In genomic region chr17:8847558-8847957, GRCm38 (mm10) we compare ENCODE assay signal across 8 mouse cellular contexts.
A peak's percentile ranks its signal among the peaks of the same experiment; 100 is the strongest.
DNase-seq lines count a peak whose midpoint lies in the region; ATAC-seq and TF ChIP-seq lines count a peak whose summit lies in the region.
"Had no signal": no experiment of that assay in that cellular context is flagged by ENCODE, and none has a peak within 500 bp of the region (broad histone marks: within the 10 kb centered on the region; RNA-seq: fewer than 3 reads in every experiment).

No protein-coding gene starts in this region.

- peaks cover 8% of the 10 kb centered on the region for H3K4me1 ChIP-seq in hindbrain, embryonic 15.5 days (replicated peaks)
- H3K4me1 ChIP-seq in hindbrain, embryonic 13.5 days (replicated peaks) = peaks cover 22% of the 10 kb centered on the region
- H3K4me1 ChIP-seq in liver, embryonic 11.5 days (replicated peaks; ENCODE audit: control insufficient read depth, insufficient read depth, low read length) = no peaks in the 10 kb centered on the region

- H3K27ac ChIP-seq in hindbrain, embryonic 15.5 days (replicated peaks) = no peak overlapping the region
- H3K27ac ChIP-seq in hindbrain, embryonic 13.5 days = no peak overlapping the region
- no peak overlapping the region for H3K27ac ChIP-seq in liver, embryonic 11.5 days (ENCODE audit: low read depth, low read length)
- H3K27ac ChIP-seq: embryonic facial prominence, embryonic 13.5 days had no signal

- peak; percentile 75 for DNase-seq in brain, embryonic 14.5 days (ENCODE audit: low read depth)
- peak; percentile 46 to 81 for DNase-seq in frontal cortex, adult 2 months (ENCODE audit: extremely low spot score in 1 of 2, low spot score in 1 of 2)
- DNase-seq in left cerebral cortex, postnatal 25 days (ENCODE audit: low spot score in 2 of 2) = peak; percentile 73 to 79
- DNase-seq in liver, embryonic 11.5 days (ENCODE audit: low spot score) = no peak
- DNase-seq in urinary bladder, postnatal 4 days (ENCODE audit: low spot score in 2 of 2) = no peak

- no peaks in the 10 kb centered on the region for H3K9me3 ChIP-seq in hindbrain, embryonic 15.5 days
- no peaks in the 10 kb centered on the region for H3K9me3 ChIP-seq in hindbrain, embryonic 13.5 days
- no peaks in the 10 kb centered on the region for H3K9me3 ChIP-seq in liver, embryonic 11.5 days (ENCODE audit: control insufficient read depth, low read length)
- H3K9me3 ChIP-seq: embryonic facial prominence, embryonic 13.5 days had no signal

- TF ChIP-seq CTCF in brain, embryonic 14.5 days (IDR thresholded peaks at IDR 0.05; ENCODE audit: borderline replicate concordance, extremely low read depth, insufficient read depth, insufficient read length) = no peak

- no peak for TF ChIP-seq POLR2A in brain, embryonic 14.5 days (IDR thresholded peaks at IDR 0.05; ENCODE audit: borderline replicate concordance, extremely low read depth, insufficient read depth, insufficient read length, poor library complexity, severe bottlenecking)

- H3K27me3 ChIP-seq in hindbrain, embryonic 15.5 days = no peaks in the 10 kb centered on the region
- no peaks in the 10 kb centered on the region for H3K27me3 ChIP-seq in hindbrain, embryonic 13.5 days
- H3K27me3 ChIP-seq in liver, embryonic 11.5 days (replicated peaks; ENCODE audit: control insufficient read depth, insufficient read depth, low read length) = no peaks in the 10 kb centered on the region
- H3K27me3 ChIP-seq: embryonic facial prominence, embryonic 13.5 days had no signal

- no peaks in the 10 kb centered on the region for H3K36me3 ChIP-seq in hindbrain, embryonic 15.5 days
- H3K36me3 ChIP-seq in hindbrain, embryonic 13.5 days = no peaks in the 10 kb centered on the region
- no peaks in the 10 kb centered on the region for H3K36me3 ChIP-seq in liver, embryonic 11.5 days (ENCODE audit: control insufficient read depth, insufficient read depth, low read length)
- H3K36me3 ChIP-seq: embryonic facial prominence, embryonic 13.5 days had no signal

- H3K4me2 ChIP-seq in hindbrain, embryonic 15.5 days = no peak overlapping the region
- no peak overlapping the region for H3K4me2 ChIP-seq in hindbrain, embryonic 13.5 days
- no peak overlapping the region for H3K4me2 ChIP-seq in liver, embryonic 11.5 days
- H3K4me2 ChIP-seq: embryonic facial prominence, embryonic 13.5 days had no signal

- intact Hi-C loops in left cerebral cortex, postnatal 25 days (cut with DNase I) = no loop called here

- peak; percentile 28; the same call in 1 of the 2 replicates for ATAC-seq in hindbrain, embryonic 15.5 days (ENCODE audit: low FRiP score, low read depth)
- no peak for ATAC-seq in hindbrain, embryonic 13.5 days (ENCODE audit: low FRiP score)
- ATAC-seq in liver, embryonic 11.5 days (replicated peaks; ENCODE audit: low FRiP score) = no peak

- 64% methylated on average over 7 of the region's 7 CpGs for WGBS in hindbrain, embryonic 15.5 days
- WGBS in hindbrain, embryonic 13.5 days = 72% methylated on average over 7 of the region's 7 CpGs
- 72% methylated on average over 7 of the region's 7 CpGs for WGBS in liver, embryonic 11.5 days

- no peak overlapping the region for H3K4me3 ChIP-seq in hindbrain, embryonic 15.5 days
- no peak overlapping the region for H3K4me3 ChIP-seq in hindbrain, embryonic 13.5 days
- H3K4me3 ChIP-seq in liver, embryonic 11.5 days (ENCODE audit: low read depth, low read length) = no peak overlapping the region
- H3K4me3 ChIP-seq: embryonic facial prominence, embryonic 13.5 days had no signal

- no peak overlapping the region for H3K9ac ChIP-seq in hindbrain, embryonic 15.5 days
- no peak overlapping the region for H3K9ac ChIP-seq in hindbrain, embryonic 13.5 days
- no peak overlapping the region for H3K9ac ChIP-seq in liver, embryonic 11.5 days (ENCODE audit: low read depth, low read length)
- H3K9ac ChIP-seq: embryonic facial prominence, embryonic 13.5 days had no signal

Comparison
In these comparisons a context has a peak if more than half of its experiments do, and no peak if none do; other contexts are left out.
1. DNase-seq: peak in brain, embryonic 14.5 days (single experiment), frontal cortex, adult 2 months (2 of 2) and left cerebral cortex, postnatal 25 days (2 of 2); none in liver, embryonic 11.5 days (single experiment) and urinary bladder, postnatal 4 days (0 of 2).